28 mouse cellular contexts compared by ENCODE assay signal in genomic region chr6:99395745-99396144, GRCm38 (mm10).
A peak's percentile ranks its signal among the peaks of the same experiment; 100 is the strongest.
DNase-seq lines count a peak whose midpoint lies in the region; ATAC-seq and TF ChIP-seq lines count a peak whose summit lies in the region.
"Had no signal": no experiment of that assay in that cellular context is flagged by ENCODE, and none has a peak within 500 bp of the region (broad histone marks: within the 10 kb centered on the region; RNA-seq: fewer than 3 reads in every experiment).

No protein-coding gene starts in this region.

- no peak for TF ChIP-seq POLR2A in brain, embryonic 14.5 days (IDR thresholded peaks at IDR 0.05; ENCODE audit: borderline replicate concordance, extremely low read depth, insufficient read depth, insufficient read length, poor library complexity, severe bottlenecking)
- no peak for TF ChIP-seq POLR2A in cerebellum, adult 2 months (IDR thresholded peaks at IDR 0.05; ENCODE audit: borderline replicate concordance, insufficient read depth, low read length)

- 0 out of 2 replicates have a peak, but pooled peaks cover 4% of the 10 kb centered on the region for H3K4me1 ChIP-seq in midbrain, embryonic 14.5 days (ENCODE audit: control insufficient read depth, insufficient read depth, low read length)
- H3K4me1 ChIP-seq in midbrain, embryonic 16.5 days (ENCODE audit: control insufficient read depth, insufficient read depth, low read length) = peaks cover 4% of the 10 kb centered on the region; the same call in 1 of the 2 replicates
- no peaks in the 10 kb centered on the region; the same call in 1 of the 2 replicates for H3K4me1 ChIP-seq in cerebellum, adult 2 months (ENCODE audit: control insufficient read depth, insufficient read depth, low read length)
- no peaks in the 10 kb centered on the region for H3K4me1 ChIP-seq in kidney, embryonic 14.5 days (ENCODE audit: control insufficient read depth, insufficient read depth, low read length)
- H3K4me1 ChIP-seq: embryonic facial prominence, embryonic 10.5 days; heart, embryonic 10.5 days; heart, embryonic 13.5 days; hindbrain, embryonic 12.5 days; intestine, embryonic 15.5 days had no signal

- TF ChIP-seq CTCF in brain, embryonic 14.5 days (IDR thresholded peaks at IDR 0.05; ENCODE audit: borderline replicate concordance, extremely low read depth, insufficient read depth, insufficient read length) = no peak
- TF ChIP-seq CTCF in cerebellum, adult 2 months (IDR thresholded peaks at IDR 0.05; ENCODE audit: borderline replicate concordance, insufficient read depth, low read depth, low read length) = no peak

- H3K9ac ChIP-seq in midbrain, embryonic 14.5 days (replicated peaks; ENCODE audit: low read length) = 0 out of 2 replicates have a peak overlapping the region, but pooled peaks have one; percentile 9
- H3K9ac ChIP-seq in midbrain, embryonic 16.5 days (ENCODE audit: low read depth, low read length) = no peak overlapping the region
- no peak overlapping the region for H3K9ac ChIP-seq in kidney, embryonic 14.5 days (ENCODE audit: low read depth, low read length)
- H3K9ac ChIP-seq: embryonic facial prominence, embryonic 13.5 days; forebrain, embryonic 12.5 days; forebrain, embryonic 15.5 days; heart, embryonic 13.5 days; hindbrain, embryonic 12.5 days; intestine, embryonic 15.5 days had no signal

- H3K27me3 ChIP-seq in midbrain, embryonic 14.5 days (ENCODE audit: control insufficient read depth, insufficient read depth, low read length) = no peaks in the 10 kb centered on the region
- H3K27me3 ChIP-seq in midbrain, embryonic 16.5 days (ENCODE audit: control insufficient read depth, insufficient read depth, low read depth, low read length) = no peaks in the 10 kb centered on the region
- H3K27me3 ChIP-seq in cerebellum, adult 2 months (ENCODE audit: control insufficient read depth, insufficient read depth, low read length) = no peaks in the 10 kb centered on the region
- H3K27me3 ChIP-seq in kidney, embryonic 14.5 days (ENCODE audit: control insufficient read depth, insufficient read depth, low read length) = no peaks in the 10 kb centered on the region
- H3K27me3 ChIP-seq: embryonic facial prominence, embryonic 13.5 days; forebrain, embryonic 12.5 days; forebrain, embryonic 15.5 days; heart, embryonic 13.5 days; hindbrain, embryonic 12.5 days; intestine, embryonic 15.5 days had no signal

- DNase-seq in midbrain, embryonic 14.5 days = peak; percentile 58
- peak; percentile 62 for DNase-seq in CD4-positive helper T cell, adult 2 months (ENCODE audit: low read depth, low spot score)
- DNase-seq in CD4-positive, CD25-positive, alpha-beta regulatory T cell, adult 2 months (ENCODE audit: low read depth, low spot score) = peak; percentile 53
- peak; percentile 59 for DNase-seq in brain, embryonic 14.5 days (ENCODE audit: low read depth)
- DNase-seq in cerebellum, adult 2 months = no peak
- DNase-seq: adrenal gland, adult 8-10 months; adrenal gland, postnatal 25 days; cerebellum, adult 8-10 months; cerebellum, postnatal 10 days; cerebellum, postnatal 36 days; embryo, embryonic 11 days; gastrocnemius, postnatal 10 days; gastrocnemius, postnatal 36 days; heart, adult 2 months; heart, postnatal 14 days; heart, postnatal 4 days had no signal

- H3K4me3 ChIP-seq in midbrain, embryonic 14.5 days (replicated peaks; ENCODE audit: low read depth, low read length) = no peak overlapping the region
- no peak overlapping the region for H3K4me3 ChIP-seq in midbrain, embryonic 16.5 days (ENCODE audit: low read depth, low read length)
- no peak overlapping the region for H3K4me3 ChIP-seq in cerebellum, adult 2 months (replicated peaks; ENCODE audit: insufficient read depth, low read depth, low read length)
- no peak overlapping the region for H3K4me3 ChIP-seq in kidney, embryonic 14.5 days (ENCODE audit: low read length)
- H3K4me3 ChIP-seq: embryonic facial prominence, embryonic 10.5 days; embryonic facial prominence, embryonic 13.5 days; erythroblast, embryonic 14.5 days; forebrain, embryonic 12.5 days; forebrain, embryonic 15.5 days; heart, adult 2 months; heart, embryonic 10.5 days; heart, embryonic 13.5 days; hindbrain, embryonic 12.5 days; intestine, embryonic 15.5 days had no signal

- no peak for ATAC-seq in midbrain, embryonic 14.5 days (ENCODE audit: low FRiP score, low TSS enrichment)
- no peak for ATAC-seq in midbrain, embryonic 16.5 days
- no peak for ATAC-seq in kidney, embryonic 14.5 days (ENCODE audit: low FRiP score, low TSS enrichment)
- ATAC-seq: forebrain, embryonic 15.5 days; hindbrain, embryonic 16.5 days; intestine, embryonic 15.5 days had no signal

- peak overlapping the region; percentile 26; the same call in 1 of the 2 replicates for H3K27ac ChIP-seq in midbrain, embryonic 14.5 days (replicated peaks; ENCODE audit: low read depth, low read length)
- H3K27ac ChIP-seq in midbrain, embryonic 16.5 days (ENCODE audit: low read length) = no peak overlapping the region
- H3K27ac ChIP-seq in cerebellum, adult 2 months (ENCODE audit: insufficient read depth, low read length) = no peak overlapping the region
- no peak overlapping the region for H3K27ac ChIP-seq in kidney, embryonic 14.5 days (ENCODE audit: low read depth, low read length)
- H3K27ac ChIP-seq: embryonic facial prominence, embryonic 10.5 days; embryonic facial prominence, embryonic 13.5 days; forebrain, embryonic 12.5 days; forebrain, embryonic 15.5 days; heart, adult 2 months; heart, embryonic 10.5 days; heart, embryonic 13.5 days; hindbrain, embryonic 12.5 days; intestine, embryonic 15.5 days had no signal

- H3K4me2 ChIP-seq in midbrain, embryonic 14.5 days (ENCODE audit: low read length) = no peak overlapping the region
- H3K4me2 ChIP-seq in midbrain, embryonic 16.5 days (ENCODE audit: low read length) = no peak overlapping the region
- H3K4me2 ChIP-seq in kidney, embryonic 14.5 days (replicated peaks; ENCODE audit: low read depth, low read length) = no peak overlapping the region
- H3K4me2 ChIP-seq: embryonic facial prominence, embryonic 13.5 days; forebrain, embryonic 12.5 days; forebrain, embryonic 15.5 days; heart, embryonic 13.5 days; hindbrain, embryonic 12.5 days; intestine, embryonic 15.5 days had no signal

- H3K36me3 ChIP-seq in midbrain, embryonic 14.5 days (ENCODE audit: control insufficient read depth, insufficient read depth, low read length) = no peaks in the 10 kb centered on the region
- no peaks in the 10 kb centered on the region for H3K36me3 ChIP-seq in midbrain, embryonic 16.5 days (ENCODE audit: control insufficient read depth, insufficient read depth, low read length)
- H3K36me3 ChIP-seq in kidney, embryonic 14.5 days (ENCODE audit: control insufficient read depth, insufficient read depth, low read length) = no peaks in the 10 kb centered on the region; the same call in 1 of the 2 replicates
- H3K36me3 ChIP-seq: forebrain, embryonic 15.5 days; hindbrain, embryonic 12.5 days; intestine, embryonic 15.5 days had no signal

- H3K9me3 ChIP-seq in midbrain, embryonic 14.5 days (ENCODE audit: control insufficient read depth, low read length) = no peaks in the 10 kb centered on the region
- no peaks in the 10 kb centered on the region for H3K9me3 ChIP-seq in midbrain, embryonic 16.5 days (replicated peaks; ENCODE audit: control insufficient read depth, low read length, poor library complexity, severe bottlenecking)
- no peaks in the 10 kb centered on the region for H3K9me3 ChIP-seq in kidney, embryonic 14.5 days (ENCODE audit: control insufficient read depth, low read length)
- H3K9me3 ChIP-seq: embryonic facial prominence, embryonic 10.5 days; embryonic facial prominence, embryonic 13.5 days; forebrain, embryonic 12.5 days; forebrain, embryonic 15.5 days; heart, embryonic 10.5 days; heart, embryonic 13.5 days; hindbrain, embryonic 12.5 days; intestine, embryonic 15.5 days had no signal

- WGBS in midbrain, embryonic 14.5 days = 23% methylated on average over 12 of the region's 12 CpGs
- WGBS in midbrain, embryonic 16.5 days = 26% methylated on average over 12 of the region's 12 CpGs
- WGBS in cerebellum, adult 2 months = 85% methylated on average over 12 of the region's 12 CpGs
- WGBS in kidney, embryonic 14.5 days = 89% methylated on average over 12 of the region's 12 CpGs

Comparison
In these comparisons a context has a peak if more than half of its experiments do, and no peak if none do; other contexts are left out.
1. DNase-seq: peak in midbrain, embryonic 14.5 days (single experiment), CD4-positive helper T cell, adult 2 months (single experiment), CD4-positive, CD25-positive, alpha-beta regulatory T cell, adult 2 months (single experiment) and brain, embryonic 14.5 days (single experiment); none in cerebellum, adult 2 months (0 of 2).